Mouse (Mus musculus) left cerebral cortex, adult 6 months (tissue): ENCODE data around the gene Slc6a12. TPM values are rescaled to one million over a fixed set of nuclear protein-coding genes. Genes with fewer than 3 reads are reported as not detected.

Source experiments
- long read RNA-seq, 2 experiments: library from polyadenylated mRNA; unstranded; transcript quantifications; one replicate each; pipeline ENCODE4 v2.0.0; 2019 to 2020
- polyA plus RNA-seq: library from polyadenylated mRNA; unstranded; fragments of <200 nt; fragmentation: Nextera tagmentation; gene quantifications from 2 replicates; pipeline ENCODE4 v1.2.3, GENCODE M21; 2021

Gene Slc6a12
- 0.59 and 0.60 TPM in 2 replicates for polyA plus RNA-seq
- long read RNA-seq, experiment 1 = 0 reads
- long read RNA-seq, experiment 2, partial matches to known transcripts = 0 of 1 reads
- long read RNA-seq, experiment 2, other reads (novel, unspliced or antisense) = 0 of 1 reads

DNA sequence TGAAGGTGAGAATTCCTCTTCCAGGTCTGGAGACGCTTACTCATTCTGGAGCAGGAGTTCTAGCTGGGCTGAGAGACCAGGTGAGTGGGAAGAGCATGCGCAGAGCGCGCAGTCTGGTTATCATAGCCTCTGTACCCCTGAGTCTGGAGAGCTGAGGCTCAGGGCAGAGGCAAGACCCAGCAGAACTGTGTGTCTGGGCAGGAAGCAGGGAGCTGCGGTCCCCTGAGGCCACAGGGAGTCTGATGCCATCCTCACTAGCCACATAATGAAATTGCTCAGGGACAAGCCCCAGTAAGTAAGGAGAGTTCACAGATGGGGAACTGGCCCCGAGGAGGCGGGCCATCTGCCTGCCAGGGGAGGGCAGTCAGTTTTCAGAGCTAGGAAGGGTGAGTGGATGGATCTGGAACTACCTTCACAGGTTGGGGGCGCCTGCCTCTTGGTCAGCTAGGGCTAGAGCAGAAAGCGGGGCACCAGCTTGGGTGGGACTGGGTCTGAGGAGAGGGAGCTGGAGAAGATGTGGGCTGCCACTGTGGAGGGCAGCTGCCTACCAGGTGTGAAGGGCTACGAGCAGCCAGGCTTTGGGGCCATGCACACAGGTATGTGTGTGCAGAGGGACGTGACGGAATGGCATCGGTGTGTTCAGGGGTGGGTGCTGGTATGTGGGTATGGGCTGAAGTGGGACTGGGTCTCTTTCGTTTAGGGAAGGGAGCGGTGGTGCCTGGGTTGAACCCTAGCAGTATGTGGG is at the start of gene Slc6a12:
Gene Slc6a12, plus strand, starts transcription at position 51 of the 745 bp plus-strand sequence.

DNA sequence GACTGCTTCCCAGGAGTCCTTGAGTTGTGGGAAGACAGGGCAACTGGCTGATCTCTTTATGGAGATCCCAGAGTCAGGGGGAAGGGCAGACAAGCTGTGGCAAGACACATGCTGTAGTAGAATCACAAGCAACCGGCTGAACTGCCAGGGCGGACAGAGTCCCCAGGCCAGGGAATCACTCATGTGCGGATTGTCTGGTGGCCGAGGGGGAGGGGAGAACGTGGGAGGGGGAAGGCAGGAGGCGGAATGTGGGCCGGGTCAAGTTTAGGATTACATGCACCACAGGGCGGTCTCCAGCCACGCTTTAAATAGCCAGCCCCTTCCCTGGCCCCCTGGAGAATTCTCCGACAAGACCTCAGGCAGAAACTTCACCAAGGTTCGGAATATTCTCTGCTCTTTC is 42.9 kb upstream of the Slc6a12 start, which contains the start of gene Slc6a13:
Gene Slc6a13, plus strand, starts transcription at position 274 of the 400 bp plus-strand sequence.

Other genes with a start within 250 kb of the Slc6a12 start
- gene Mical3, start 212.1 kb upstream of the Slc6a12 start, polyA plus RNA-seq = 10.1 and 12.7 TPM in 2 replicates
- gene Pex26, start 159.4 kb upstream of the Slc6a12 start, polyA plus RNA-seq = 2.1 and 3.7 TPM in 2 replicates
- gene Tuba8, start 132.4 kb upstream of the Slc6a12 start, polyA plus RNA-seq = 14.4 and 18.0 TPM in 2 replicates
- 1.4 and 2.4 TPM in 2 replicates for gene Usp18, start 97.2 kb upstream of the Slc6a12 start, polyA plus RNA-seq
- gene Slc6a13, start 42.8 kb upstream of the Slc6a12 start, polyA plus RNA-seq = 19.0 and 23.8 TPM in 2 replicates
- 16.2 and 23.6 TPM in 2 replicates for gene Iqsec3, start 130.6 kb downstream of the Slc6a12 start, polyA plus RNA-seq